Mouse (Mus musculus) lung, embryonic 14.5 days (tissue): Measurements from ENCODE around the gene Cfap58. TPM values are rescaled to one million over a fixed set of nuclear protein-coding genes. Genes with fewer than 3 reads are reported as not detected.
A peak's percentile ranks its signal among the peaks of the same experiment; 100 is the strongest.

Experiments
- ATAC-seq: fragments of 200-750 bp; cut with Nextera tagmentation; 2 replicates; pipeline ENCODE4 v1.8.0; 2017; ENCODE audit warnings: mild to moderate bottlenecking, moderate TSS enrichment, moderate library complexity; ENCODE audit not compliant: insufficient read depth
- DNase-seq: peaks from one replicate; pipeline ENCODE4 v3.0.0-alpha.2; 2015
- H3K27ac ChIP-seq: fragments of 300-500 bp; sonication (generic); 2 replicates; pipeline ENCODE4 v1.5.1; 2014; ENCODE audit warnings: low read depth, mild to moderate bottlenecking, moderate library complexity
- H3K27me3 ChIP-seq: fragments of 300-500 bp; sonication (generic); 2 replicates; pipeline ENCODE4 v1.6.1; 2014; ENCODE audit warnings: low read length, control low read depth; ENCODE audit not compliant: insufficient read depth
- H3K36me3 ChIP-seq: fragments of 300-500 bp; sonication (generic); 2 replicates; pipeline ENCODE4 v1.6.1; 2014; ENCODE audit warnings: control low read depth; ENCODE audit not compliant: insufficient read depth
- H3K4me1 ChIP-seq: fragments of 300-500 bp; sonication (generic); 2 replicates; pipeline ENCODE4 v1.6.1; 2014; ENCODE audit warnings: antibody characterized with exemption, control low read depth; ENCODE audit not compliant: insufficient read depth
- H3K4me2 ChIP-seq: fragments of 300-500 bp; sonication (generic); 2 replicates; pipeline ENCODE4 v1.6.1; 2014; ENCODE audit warnings: mild to moderate bottlenecking
- H3K4me3 ChIP-seq: fragments of 300-500 bp; sonication (generic); 2 replicates; pipeline ENCODE4 v1.5.1; 2014; ENCODE audit warnings: low read depth, low read length
- H3K9ac ChIP-seq: fragments of 300-500 bp; sonication (generic); 2 replicates; pipeline ENCODE4 v1.6.1; 2014
- H3K9me3 ChIP-seq: fragments of 300-500 bp; sonication (generic); 2 replicates; pipeline ENCODE4 v1.6.1; 2016; ENCODE audit warnings: low read depth, low read length, control low read depth
- CTCF ChIP-seq: IDR thresholded peaks from 2 replicates; pipeline ENCODE4 v1.5.1; 2016; ENCODE audit warnings: antibody characterized with exemption, low read depth
- WGBS: fragments of 180-500 bp; shearing (Covaris S2); extraction: QIAGEN DNeasy Blood & Tissue Kit; methylation state at CpG from one replicate; pipeline ENCODE4 v1.1.7; 2014; 5-methylcytosine and 5-hydroxymethylcytosine counted together
- polyA plus RNA-seq: library from polyadenylated mRNA; unstranded; fragments of >200 nt; fragmentation: Nextera tagmentation; extraction: Ambion mirVana; gene quantifications from 2 replicates; pipeline ENCODE4 v1.2.1, GENCODE M21; 2014

Cfap58 gene
- polyA plus RNA-seq, 1 experiment from 2014 or later: not detected

DNA sequence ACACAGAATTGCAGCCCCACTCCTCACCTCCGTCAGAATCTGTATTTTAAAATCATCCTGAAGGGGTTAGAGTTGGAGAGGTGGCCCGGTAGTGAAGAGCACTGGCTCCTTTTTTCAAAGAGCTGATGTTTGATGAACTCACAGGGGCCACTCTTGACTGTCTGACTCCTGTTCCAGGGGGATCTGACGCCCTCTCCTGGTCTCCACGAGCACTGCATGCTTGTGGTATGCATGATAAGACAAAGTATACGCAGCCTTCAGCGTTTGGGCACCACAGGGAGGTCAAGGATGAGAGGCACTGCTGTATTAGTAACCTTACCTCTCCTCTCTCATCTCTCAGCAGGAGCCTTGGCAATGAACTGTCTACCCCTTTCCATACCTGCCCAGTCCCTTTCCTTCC, 37.5 kb upstream of the Cfap58 start:
- no peak overlapping the region for H3K4me2 ChIP-seq
- H3K27ac ChIP-seq: no peak overlapping the region
- ATAC-seq (no peak), DNase-seq (no peak)
- H3K4me1 ChIP-seq: peaks cover 20% of the 10 kb centered on the region
- H3K36me3 ChIP-seq: peaks cover 28% of the 10 kb centered on the region
- no peaks in the 10 kb centered on the region for H3K27me3 ChIP-seq
- peak; percentile 40; the same call in 1 of the 2 replicates for TF ChIP-seq CTCF
- H3K9ac ChIP-seq: no peak overlapping the region
- no peak overlapping the region for H3K4me3 ChIP-seq
- no peaks in the 10 kb centered on the region for H3K9me3 ChIP-seq
- 45% methylated on average over 6 of the region's 6 CpGs for WGBS

DNA sequence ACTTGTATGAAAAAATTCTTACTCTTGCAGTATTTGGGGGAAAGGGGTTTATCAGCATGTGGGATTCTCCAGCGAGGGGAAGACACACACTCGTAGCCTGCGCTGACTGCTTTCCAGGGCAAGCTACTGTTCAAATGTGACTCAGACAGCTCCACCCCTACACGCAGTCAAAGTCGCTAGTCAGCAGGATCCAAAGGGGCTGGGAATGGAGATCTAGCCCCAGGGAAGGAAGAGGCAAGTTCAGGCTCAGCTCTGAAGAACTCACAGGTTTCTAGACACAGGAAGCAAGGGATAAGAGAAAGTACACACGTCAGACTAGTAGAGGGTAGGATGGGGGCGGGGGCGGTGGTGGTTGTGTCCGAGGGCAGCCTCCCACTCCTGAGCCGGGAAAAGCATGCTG, 36.9 kb upstream of the Cfap58 start:
- TF ChIP-seq CTCF: no peak
- WGBS: 76% methylated on average over 10 of the region's 10 CpGs
- H3K4me2 ChIP-seq: no peak overlapping the region
- peaks cover 24% of the 10 kb centered on the region for H3K4me1 ChIP-seq
- ATAC-seq: no peak
- H3K27ac ChIP-seq: no peak overlapping the region
- no peak overlapping the region for H3K4me3 ChIP-seq
- no peaks in the 10 kb centered on the region for H3K9me3 ChIP-seq
- H3K36me3 ChIP-seq: peaks cover 23% of the 10 kb centered on the region
- no peak overlapping the region for H3K9ac ChIP-seq
- no peaks in the 10 kb centered on the region for H3K27me3 ChIP-seq
- DNase-seq: no peak

DNA sequence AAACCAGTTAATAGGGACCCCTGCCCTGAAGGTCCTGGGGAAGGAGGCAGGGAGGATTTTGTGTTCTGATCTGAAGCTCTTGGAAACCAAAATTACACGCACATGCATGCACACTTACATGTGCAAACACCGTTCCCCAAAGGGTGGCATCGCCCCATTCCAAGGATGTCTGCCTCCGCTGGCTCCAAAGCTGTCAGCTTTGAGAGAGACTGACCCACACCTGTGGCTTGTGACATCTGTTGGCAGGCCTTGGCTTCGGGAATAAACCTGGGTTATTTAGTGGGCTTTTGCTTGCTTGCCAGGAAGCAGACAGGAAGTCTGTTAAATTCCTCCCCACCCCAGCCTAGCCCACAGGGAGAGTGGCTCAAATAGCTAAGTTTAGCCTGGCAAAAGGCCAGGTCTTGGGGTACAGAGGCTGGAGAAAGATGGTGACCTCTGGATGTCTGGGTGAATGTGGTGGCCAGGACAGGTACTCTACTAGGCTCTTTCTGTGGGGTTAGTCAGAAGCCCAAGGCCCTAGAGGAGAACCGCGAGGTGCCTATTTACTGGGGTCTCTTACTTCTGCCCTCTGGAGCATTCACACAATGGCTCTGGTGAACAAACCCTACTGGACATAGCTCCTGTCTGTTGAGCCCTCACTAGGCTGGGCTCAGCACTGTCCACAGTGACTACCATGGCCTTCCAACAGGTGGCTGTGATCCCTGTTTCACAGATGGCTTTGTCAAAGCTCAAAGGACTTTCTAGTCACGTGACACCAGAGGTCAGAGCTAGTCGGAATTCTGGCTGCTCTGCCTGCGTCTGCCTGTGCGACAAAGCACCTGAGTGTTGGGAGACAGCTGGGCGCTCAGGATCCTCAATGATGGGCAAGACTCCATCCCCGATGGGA, 34.9 kb upstream of the Cfap58 start:
- TF ChIP-seq CTCF: no peak
- peak overlapping the region; percentile 60; the same call in 1 of the 2 replicates for H3K27ac ChIP-seq
- ATAC-seq (peak; percentile 33; the same call in 1 of the 2 replicates), DNase-seq (peak; percentile 79)
- no peak overlapping the region for H3K4me2 ChIP-seq
- 51% methylated on average over 13 of the region's 13 CpGs for WGBS
- no peaks in the 10 kb centered on the region for H3K27me3 ChIP-seq
- H3K4me1 ChIP-seq: peaks cover 24% of the 10 kb centered on the region
- no peak overlapping the region for H3K4me3 ChIP-seq
- H3K9me3 ChIP-seq: no peaks in the 10 kb centered on the region
- H3K36me3 ChIP-seq: peaks cover 3% of the 10 kb centered on the region; the same call in 1 of the 2 replicates
- no peak overlapping the region for H3K9ac ChIP-seq

DNA sequence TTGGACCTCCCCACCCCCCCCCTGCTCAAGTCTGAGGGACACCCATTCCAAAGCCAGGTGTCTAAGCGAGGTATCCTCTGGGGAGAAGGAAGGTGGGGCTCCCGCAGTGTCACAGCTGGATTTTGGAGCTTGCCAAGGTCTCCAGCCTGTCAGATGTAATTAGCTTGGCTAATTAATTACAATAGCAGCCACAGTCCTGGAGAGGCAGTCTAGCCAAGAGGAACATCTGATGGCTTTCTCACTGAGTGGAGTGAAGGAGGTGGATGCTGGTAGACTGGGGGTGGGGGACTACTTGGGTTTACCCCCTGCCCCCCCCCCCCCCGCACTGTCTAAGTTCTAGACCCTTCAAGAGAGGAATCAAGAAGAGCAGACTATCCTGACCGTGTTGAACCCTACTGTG, 33.8 kb upstream of the Cfap58 start:
- ATAC-seq (no peak), DNase-seq (no peak)
- peaks cover 24% of the 10 kb centered on the region for H3K4me1 ChIP-seq
- TF ChIP-seq CTCF: no peak
- H3K4me3 ChIP-seq: no peak overlapping the region
- no peaks in the 10 kb centered on the region; the same call in 1 of the 2 replicates for H3K36me3 ChIP-seq
- H3K27ac ChIP-seq: no peak overlapping the region
- H3K27me3 ChIP-seq: no peaks in the 10 kb centered on the region
- no peaks in the 10 kb centered on the region for H3K9me3 ChIP-seq
- H3K9ac ChIP-seq: no peak overlapping the region
- H3K4me2 ChIP-seq: no peak overlapping the region
- 67% methylated on average over 4 of the region's 4 CpGs for WGBS

DNA sequence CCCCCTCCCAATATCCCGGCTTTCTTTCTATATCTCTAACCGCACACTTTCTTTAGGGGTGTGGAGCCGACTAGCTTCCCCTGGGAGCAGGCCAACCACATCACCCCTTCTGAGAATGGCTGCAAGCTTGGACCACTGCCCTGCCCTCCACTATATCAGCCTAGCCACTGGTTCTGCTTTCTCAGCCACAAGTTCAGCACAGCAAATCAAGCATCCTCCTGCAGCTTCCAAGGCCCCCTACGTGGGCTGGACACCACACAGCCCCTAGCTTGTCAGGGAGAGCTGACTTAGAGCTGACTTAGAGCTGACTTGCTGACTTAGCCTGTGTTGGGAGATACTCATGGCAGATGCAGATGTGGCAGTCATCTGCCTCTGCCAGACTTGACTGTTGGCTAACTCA, 32.4 kb upstream of the Cfap58 start:
- peaks cover 28% of the 10 kb centered on the region for H3K4me1 ChIP-seq
- TF ChIP-seq CTCF: no peak
- DNase-seq (no peak), ATAC-seq (no peak)
- H3K27ac ChIP-seq: peak overlapping the region; percentile 51; the same call in 1 of the 2 replicates
- no peak overlapping the region for H3K4me3 ChIP-seq
- no peaks in the 10 kb centered on the region for H3K9me3 ChIP-seq
- H3K9ac ChIP-seq: no peak overlapping the region
- H3K27me3 ChIP-seq: no peaks in the 10 kb centered on the region
- 45% methylated on average over 4 of the region's 4 CpGs for WGBS
- no peaks in the 10 kb centered on the region; the same call in 1 of the 2 replicates for H3K36me3 ChIP-seq
- H3K4me2 ChIP-seq: no peak overlapping the region

DNA sequence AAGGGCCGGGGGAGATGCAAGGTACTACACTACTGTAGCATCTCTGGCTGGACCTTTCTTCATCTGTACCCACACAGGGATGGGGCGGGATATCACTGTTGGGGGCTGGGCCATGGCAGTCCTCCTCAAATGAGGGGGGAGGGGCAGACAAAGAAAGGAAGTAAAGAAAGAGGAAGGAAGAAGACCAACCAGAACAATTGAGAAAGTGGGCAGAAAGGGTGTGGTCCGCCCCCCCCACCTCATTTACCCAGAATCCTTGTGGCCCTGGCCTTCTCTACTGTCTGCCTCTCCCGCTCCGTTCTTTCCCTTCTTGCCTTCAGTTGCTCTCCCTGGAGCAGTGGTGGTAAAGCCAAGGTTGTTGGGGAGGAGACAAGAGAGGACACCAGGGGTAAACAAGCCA, 31.9 kb upstream of the Cfap58 start:
- no peak overlapping the region for H3K4me2 ChIP-seq
- no peaks in the 10 kb centered on the region for H3K9me3 ChIP-seq
- no peaks in the 10 kb centered on the region; the same call in 1 of the 2 replicates for H3K36me3 ChIP-seq
- H3K27me3 ChIP-seq: no peaks in the 10 kb centered on the region
- no peak overlapping the region for H3K9ac ChIP-seq
- no peak for TF ChIP-seq CTCF
- no peak overlapping the region for H3K4me3 ChIP-seq
- 74% methylated on average over 5 of the region's 5 CpGs for WGBS
- peaks cover 28% of the 10 kb centered on the region for H3K4me1 ChIP-seq
- DNase-seq (no peak), ATAC-seq (no peak)
- H3K27ac ChIP-seq: peak overlapping the region; percentile 51; the same call in 1 of the 2 replicates

DNA sequence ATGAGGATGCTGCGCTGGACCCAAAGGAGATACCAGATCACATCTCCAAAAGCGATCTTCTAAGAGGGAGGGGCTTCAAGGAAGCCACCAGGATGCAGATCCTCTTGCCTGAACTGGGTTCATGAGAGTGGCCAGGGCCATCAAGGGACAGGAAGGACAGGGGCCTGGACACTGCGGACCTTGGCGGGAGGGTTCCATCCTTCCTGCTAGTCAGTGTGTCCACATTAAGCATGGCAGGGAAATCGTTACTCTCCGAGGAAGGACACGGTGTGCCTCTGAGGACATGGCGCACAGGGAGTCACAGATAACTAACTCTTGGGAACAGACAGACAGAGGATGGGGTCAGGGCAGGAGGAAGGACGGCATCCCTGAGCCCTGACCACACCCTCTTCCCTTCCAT, 29.9 kb upstream of the Cfap58 start:
- no peak for DNase-seq

More for the DNA sequence above, 29.9 kb upstream of the Cfap58 start:
- 91% methylated on average over 9 of the region's 9 CpGs for WGBS
- ATAC-seq: no peak
- H3K4me1 ChIP-seq: peaks cover 18% of the 10 kb centered on the region
- no peak for TF ChIP-seq CTCF
- no peak overlapping the region for H3K4me3 ChIP-seq
- no peaks in the 10 kb centered on the region for H3K9me3 ChIP-seq
- no peaks in the 10 kb centered on the region; the same call in 1 of the 2 replicates for H3K36me3 ChIP-seq
- no peak overlapping the region for H3K9ac ChIP-seq
- H3K4me2 ChIP-seq: no peak overlapping the region
- H3K27ac ChIP-seq: no peak overlapping the region
- H3K27me3 ChIP-seq: no peaks in the 10 kb centered on the region
